Mouse (Mus musculus) brain, embryonic 14.5 days (tissue): ENCODE data around the gene Rnf216. TPM values are rescaled to one million over a fixed set of nuclear protein-coding genes. Genes with fewer than 3 reads are reported as not detected.

Experiments used
- DNase-seq: peaks from one replicate; pipeline ENCODE4 v3.0.0-alpha.2; 2011; ENCODE audit warnings: low read depth
- CTCF ChIP-seq: fragments of 200-500 bp; IDR thresholded peaks from 2 replicates; pipeline ENCODE4 v1.5.1; 2012; ENCODE audit warnings: inconsistent platforms, mild to moderate bottlenecking, moderate library complexity, borderline replicate concordance; ENCODE audit not compliant: insufficient read depth, insufficient read length; ENCODE audit errors: extremely low read depth
- POLR2A ChIP-seq: fragments of 200-500 bp; IDR thresholded peaks from 2 replicates; pipeline ENCODE4 v1.6.1; 2012; ENCODE audit warnings: mild to moderate bottlenecking, inconsistent platforms, borderline replicate concordance; ENCODE audit not compliant: poor library complexity, insufficient read depth, insufficient read length, severe bottlenecking; ENCODE audit errors: extremely low read depth
- polyA plus RNA-seq: library from polyadenylated mRNA; depleted of rRNA; stranded (reverse); fragments of >200 nt; gene quantifications from 2 replicates; pipeline ENCODE4 v1.2.3, GENCODE M21; 2012; rRNA removed

Rnf216 gene
- polyA plus RNA-seq, 1 experiment: 33.2 TPM

GRCm38 (mm10) chr5:142950405-142950804 lies 162.4 kb downstream of the Rnf216 start:
- TF ChIP-seq CTCF (no peak), POLR2A (no peak)
- DNase-seq: peak; percentile 74

GRCm38 (mm10) chr5:142949580-142949979 lies 163.2 kb downstream of the Rnf216 start:
- TF ChIP-seq POLR2A (no peak), CTCF (no peak)
- no peak for DNase-seq

DNA sequence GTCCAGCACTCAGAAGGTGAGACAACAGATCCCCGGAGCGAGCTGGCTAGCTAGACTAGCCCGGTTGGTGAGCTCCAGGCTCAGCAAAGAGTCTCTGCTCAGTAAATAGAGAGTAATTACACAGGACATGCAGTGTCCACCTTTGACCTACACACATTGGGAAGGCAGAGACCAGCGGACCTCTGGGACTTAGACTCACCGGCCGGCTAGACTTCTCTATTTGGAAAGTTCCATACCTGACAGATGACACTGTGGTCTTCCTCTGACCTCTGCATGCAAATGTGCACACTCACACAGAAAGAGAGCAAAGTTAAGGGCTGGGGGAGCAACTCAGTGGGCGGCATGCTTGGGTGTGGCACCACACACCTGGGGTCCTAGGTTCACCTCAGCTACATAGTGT lies 165.3 kb downstream of the Rnf216 start:
- TF ChIP-seq POLR2A (no peak), CTCF (no peak)
- no peak for DNase-seq

GRCm38 (mm10) chr5:142944979-142945682 lies 167.7 kb downstream of the Rnf216 start:
- DNase-seq: peak; percentile 22
- TF ChIP-seq CTCF (no peak), POLR2A (no peak)

Other genes with a start within 250 kb of the Rnf216 start
- gene Fbxl18, start 217.6 kb downstream of the Rnf216 start, polyA plus RNA-seq: 28.5 and 34.8 TPM in 2 replicates
- 3,867 and 5,124 TPM in 2 replicates for gene Actb, start 206.2 kb downstream of the Rnf216 start, polyA plus RNA-seq
- 634 and 658 TPM in 2 replicates for gene Fscn1, start 152.7 kb downstream of the Rnf216 start, polyA plus RNA-seq
- gene Olfr718-ps1, start 34.6 kb upstream of the Rnf216 start, polyA plus RNA-seq: not detected in 2 replicates
- 15.2 and 17.3 TPM in 2 replicates for gene Rbak, start 67.8 kb upstream of the Rnf216 start, polyA plus RNA-seq
- not detected in 2 replicates for gene Spdye4b, start 68.0 kb upstream of the Rnf216 start, polyA plus RNA-seq
- not detected in 2 replicates for gene Spdye4a, start 113.9 kb upstream of the Rnf216 start, polyA plus RNA-seq
- gene Zfp12, start 122.2 kb upstream of the Rnf216 start, polyA plus RNA-seq: 32.3 and 34.8 TPM in 2 replicates
- 19.4 and 31.7 TPM in 2 replicates for gene Zfp316, start 157.0 kb upstream of the Rnf216 start, polyA plus RNA-seq
- 1.9 and 3.8 TPM in 2 replicates for gene Zfp853, start 180.6 kb upstream of the Rnf216 start, polyA plus RNA-seq
- gene E130309D02Rik, start 202.4 kb upstream of the Rnf216 start, polyA plus RNA-seq: 33.1 and 33.9 TPM in 2 replicates
- gene Zdhhc4, start 216.3 kb upstream of the Rnf216 start, polyA plus RNA-seq: 70.3 and 76.3 TPM in 2 replicates
- gene Grid2ip, start 244.3 kb upstream of the Rnf216 start, polyA plus RNA-seq: 1.4 and 1.9 TPM in 2 replicates